Mouse (Mus musculus): ENCODE results near the gene Zfp607b. TPM values are rescaled to one million over a fixed set of nuclear protein-coding genes. Genes with fewer than 3 reads are reported as not detected.
A peak's percentile ranks its signal among the peaks of the same experiment; 100 is the strongest.

Gene Zfp607b
- polyA plus RNA-seq (2014; fragmentation: Nextera tagmentation; extraction: Ambion mirVana): 1.6 and 3.0 TPM in 2 replicates

- Histone ChIP-seq H3K4me2 (peak within 1 kb of the TSS; percentile 92), H3K36me3 (ENCODE audit: control insufficient read depth, insufficient read depth, low read length) (no peaks in the 10 kb centered on the region), H3K9me3 (ENCODE audit: control insufficient read depth, low read length) (no peaks in the 10 kb centered on the region), H3K27me3 (replicated peaks; ENCODE audit: control insufficient read depth, insufficient read depth, low read length) (no peaks in the 10 kb centered on the region), H3K27ac (ENCODE audit: low read depth, low read length) (peak within 1 kb of the TSS; percentile 48; the same call in 1 of the 2 replicates), H3K4me3 (ENCODE audit: low read depth, low read length) (peak within 1 kb of the TSS; percentile 60), H3K9ac (ENCODE audit: low read depth, low read length) (peak within 1 kb of the TSS; percentile 83), H3K4me1 (replicated peaks; ENCODE audit: control insufficient read depth, insufficient read depth, low read length) (peaks cover 4% of the 10 kb centered on the region; the same call in 1 of the 2 replicates)
- ATAC-seq (replicated peaks; ENCODE audit: low FRiP score): peak; percentile 99
- WGBS: under 1% methylated on average over 19 of the region's 19 CpGs
- peak; percentile 89 for DNase-seq (ENCODE audit: low spot score)
Observed at GRCm38 (mm10) chr7:27688815-27689612, at the start of gene Zfp607b. Gene Zfp607b (plus strand): TSS chr7:27689340.

- no peak overlapping the region for H3K4me3 ChIP-seq (ENCODE audit: low read depth, low read length)
- DNase-seq (ENCODE audit: low spot score) (no peak), ATAC-seq (replicated peaks; ENCODE audit: low FRiP score) (no peak)
- no peaks in the 10 kb centered on the region for H3K4me1 ChIP-seq (replicated peaks; ENCODE audit: control insufficient read depth, insufficient read depth, low read length)
- H3K27ac ChIP-seq (ENCODE audit: low read depth, low read length): no peak overlapping the region
- H3K4me2 ChIP-seq: no peak overlapping the region
- no peaks in the 10 kb centered on the region; the same call in 1 of the 2 replicates for H3K36me3 ChIP-seq (ENCODE audit: control insufficient read depth, insufficient read depth, low read length)
- H3K9ac ChIP-seq (ENCODE audit: low read depth, low read length): no peak overlapping the region
- no peaks in the 10 kb centered on the region for H3K27me3 ChIP-seq (replicated peaks; ENCODE audit: control insufficient read depth, insufficient read depth, low read length)
- 29% methylated on average over 1 of the region's 1 CpGs for WGBS
- H3K9me3 ChIP-seq (ENCODE audit: control insufficient read depth, low read length): no peaks in the 10 kb centered on the region
Observed at GRCm38 (mm10) chr7:27644471-27644870, 44.7 kb upstream of the Zfp607b start.

GRCm38 (mm10) chr7:27646516-27646915, 42.6 kb upstream of the Zfp607b start:
- Histone ChIP-seq H3K27me3 (replicated peaks; ENCODE audit: control insufficient read depth, insufficient read depth, low read length) (peaks cover 1% of the 10 kb centered on the region; the same call in 1 of the 2 replicates), H3K4me3 (ENCODE audit: low read depth, low read length) (no peak overlapping the region), H3K4me2 (no peak overlapping the region), H3K36me3 (ENCODE audit: control insufficient read depth, insufficient read depth, low read length) (no peaks in the 10 kb centered on the region), H3K27ac (ENCODE audit: low read depth, low read length) (no peak overlapping the region), H3K9ac (ENCODE audit: low read depth, low read length) (no peak overlapping the region), H3K9me3 (ENCODE audit: control insufficient read depth, low read length) (no peaks in the 10 kb centered on the region), H3K4me1 (replicated peaks; ENCODE audit: control insufficient read depth, insufficient read depth, low read length) (no peaks in the 10 kb centered on the region)
- DNase-seq (ENCODE audit: low spot score): no peak
- 80% methylated on average over 7 of the region's 7 CpGs for WGBS
- no peak for ATAC-seq (replicated peaks; ENCODE audit: low FRiP score)

GRCm38 (mm10) chr7:27647281-27648002, 41.7 kb upstream of the Zfp607b start:
- H3K4me3 ChIP-seq (ENCODE audit: low read depth, low read length): no peak overlapping the region
- 79% methylated on average over 6 of the region's 6 CpGs for WGBS
- peaks cover 6% of the 10 kb centered on the region for H3K27me3 ChIP-seq (replicated peaks; ENCODE audit: control insufficient read depth, insufficient read depth, low read length)
- H3K36me3 ChIP-seq (ENCODE audit: control insufficient read depth, insufficient read depth, low read length): no peaks in the 10 kb centered on the region
- H3K9ac ChIP-seq (ENCODE audit: low read depth, low read length): no peak overlapping the region
- DNase-seq (ENCODE audit: low spot score): no peak
- H3K9me3 ChIP-seq (ENCODE audit: control insufficient read depth, low read length): no peaks in the 10 kb centered on the region
- no peak for ATAC-seq (replicated peaks; ENCODE audit: low FRiP score)
- no peak overlapping the region for H3K27ac ChIP-seq (ENCODE audit: low read depth, low read length)
- H3K4me1 ChIP-seq (replicated peaks; ENCODE audit: control insufficient read depth, insufficient read depth, low read length): no peaks in the 10 kb centered on the region
- H3K4me2 ChIP-seq: no peak overlapping the region

- no peak for DNase-seq (ENCODE audit: low spot score)
- WGBS: 86% methylated on average over 11 of the region's 11 CpGs
- peaks cover 29% of the 10 kb centered on the region for H3K27me3 ChIP-seq (replicated peaks; ENCODE audit: control insufficient read depth, insufficient read depth, low read length)
- peak; percentile 38; the same call in 1 of the 2 replicates for ATAC-seq (replicated peaks; ENCODE audit: low FRiP score)
- no peaks in the 10 kb centered on the region for H3K9me3 ChIP-seq (ENCODE audit: control insufficient read depth, low read length)
- H3K4me1 ChIP-seq (replicated peaks; ENCODE audit: control insufficient read depth, insufficient read depth, low read length): no peaks in the 10 kb centered on the region; the same call in 1 of the 2 replicates
- H3K9ac ChIP-seq (ENCODE audit: low read depth, low read length): no peak overlapping the region
- no peaks in the 10 kb centered on the region for H3K36me3 ChIP-seq (ENCODE audit: control insufficient read depth, insufficient read depth, low read length)
- H3K4me2 ChIP-seq: no peak overlapping the region
- no peak overlapping the region for H3K4me3 ChIP-seq (ENCODE audit: low read depth, low read length)
- H3K27ac ChIP-seq (ENCODE audit: low read depth, low read length): no peak overlapping the region
Observed at GRCm38 (mm10) chr7:27649723-27650122, 39.4 kb upstream of the Zfp607b start.

- DNase-seq (ENCODE audit: low spot score) (no peak), ATAC-seq (replicated peaks; ENCODE audit: low FRiP score) (0 out of 2 replicates have a peak, but pooled peaks have one; percentile 29)
- H3K36me3 ChIP-seq (ENCODE audit: control insufficient read depth, insufficient read depth, low read length): no peaks in the 10 kb centered on the region
- 5% methylated on average over 10 of the region's 10 CpGs for WGBS
- H3K9me3 ChIP-seq (ENCODE audit: control insufficient read depth, low read length): no peaks in the 10 kb centered on the region
- peaks cover 41% of the 10 kb centered on the region for H3K27me3 ChIP-seq (replicated peaks; ENCODE audit: control insufficient read depth, insufficient read depth, low read length)
- H3K4me2 ChIP-seq: peak overlapping the region; percentile 40
- H3K4me1 ChIP-seq (replicated peaks; ENCODE audit: control insufficient read depth, insufficient read depth, low read length): no peaks in the 10 kb centered on the region; the same call in 1 of the 2 replicates
- no peak overlapping the region for H3K9ac ChIP-seq (ENCODE audit: low read depth, low read length)
- peak overlapping the region; percentile 29; the same call in 1 of the 2 replicates for H3K4me3 ChIP-seq (ENCODE audit: low read depth, low read length)
- H3K27ac ChIP-seq (ENCODE audit: low read depth, low read length): no peak overlapping the region
Observed at GRCm38 (mm10) chr7:27650949-27651348, 38.2 kb upstream of the Zfp607b start.

GRCm38 (mm10) chr7:27653681-27654437, 35.3 kb upstream of the Zfp607b start, which contains the start of gene Ttc9b:
Gene Ttc9b (plus strand): TSS chr7:27653915.
- Histone ChIP-seq H3K4me2 (peak within 1 kb of the TSS; percentile 29; the same call in 1 of the 2 replicates), H3K9me3 (ENCODE audit: control insufficient read depth, low read length) (no peaks in the 10 kb centered on the region), H3K36me3 (ENCODE audit: control insufficient read depth, insufficient read depth, low read length) (no peaks in the 10 kb centered on the region), H3K27ac (ENCODE audit: low read depth, low read length) (no peak within 1 kb of the TSS), H3K4me1 (replicated peaks; ENCODE audit: control insufficient read depth, insufficient read depth, low read length) (peaks cover 7% of the 10 kb centered on the region; the same call in 1 of the 2 replicates), H3K27me3 (replicated peaks; ENCODE audit: control insufficient read depth, insufficient read depth, low read length) (peaks cover 71% of the 10 kb centered on the region), H3K9ac (ENCODE audit: low read depth, low read length) (no peak within 1 kb of the TSS), H3K4me3 (ENCODE audit: low read depth, low read length) (peak within 1 kb of the TSS; percentile 27; the same call in 1 of the 2 replicates)
- DNase-seq (ENCODE audit: low spot score) (no peak), ATAC-seq (replicated peaks; ENCODE audit: low FRiP score) (no peak)
- 7% methylated on average over 61 of the region's 62 CpGs for WGBS

Measured in liver, embryonic 11.5 days (tissue).